Mouse (Mus musculus) lung, embryonic 16.5 days (tissue): ENCODE results near the gene Nes. TPM values are rescaled to one million over a fixed set of nuclear protein-coding genes. Genes with fewer than 3 reads are reported as not detected.

Experiments
- ATAC-seq: fragments of 200-750 bp; cut with Nextera tagmentation; 2 replicates; pipeline ENCODE4 v1.8.0; 2017; ENCODE audit warnings: low read depth, mild to moderate bottlenecking, moderate library complexity
- H3K27ac ChIP-seq: fragments of 300-500 bp; sonication (generic); 2 replicates; pipeline ENCODE4 v1.5.1; 2014; ENCODE audit warnings: mild to moderate bottlenecking, control low read depth, low read length
- H3K27me3 ChIP-seq: fragments of 300-500 bp; sonication (generic); 2 replicates; pipeline ENCODE4 v1.6.1; 2014; ENCODE audit warnings: low read depth, low read length, mixed read lengths; ENCODE audit not compliant: control insufficient read depth, insufficient read depth
- H3K36me3 ChIP-seq: fragments of 300-500 bp; sonication (generic); 2 replicates; pipeline ENCODE4 v1.6.1; 2014; ENCODE audit warnings: low read length; ENCODE audit not compliant: control insufficient read depth, insufficient read depth
- H3K4me1 ChIP-seq: fragments of 300-500 bp; sonication (generic); replicated peaks from 2 replicates; pipeline ENCODE4 v1.6.1; 2014; ENCODE audit warnings: low read length, mixed read lengths; ENCODE audit not compliant: control insufficient read depth, insufficient read depth
- H3K4me2 ChIP-seq: fragments of 300-500 bp; sonication (generic); 2 replicates; pipeline ENCODE4 v1.6.1; 2014; ENCODE audit warnings: low read depth, low read length, control low read depth
- H3K4me3 ChIP-seq: fragments of 300-500 bp; sonication (generic); 2 replicates; pipeline ENCODE4 v1.5.1; 2014; ENCODE audit warnings: mild to moderate bottlenecking, low read length, control low read depth
- H3K9ac ChIP-seq: fragments of 300-500 bp; sonication (generic); 2 replicates; pipeline ENCODE4 v1.6.1; 2014; ENCODE audit warnings: low read length, control low read depth
- H3K9me3 ChIP-seq: fragments of 300-500 bp; sonication (generic); 2 replicates; pipeline ENCODE4 v1.6.1; 2016; ENCODE audit warnings: low read length; ENCODE audit not compliant: control insufficient read depth
- WGBS: fragments of 180-500 bp; shearing (Covaris S2); extraction: QIAGEN DNeasy Blood & Tissue Kit; methylation state at CpG from one replicate; pipeline ENCODE4 v1.1.7; 2014; 5-methylcytosine and 5-hydroxymethylcytosine counted together
- polyA plus RNA-seq: library from polyadenylated mRNA; unstranded; fragments of >200 nt; fragmentation: Nextera tagmentation; extraction: Ambion mirVana; gene quantifications from 2 replicates; pipeline ENCODE4 v1.2.1, GENCODE M21; 2015

Gene Nes
- polyA plus RNA-seq, 1 experiment from 2014 or later = 15.5 TPM

- peak within 1 kb of the TSS; percentile 38 for H3K9ac ChIP-seq
- H3K9me3 ChIP-seq = no peaks in the 10 kb centered on the region
- WGBS = 5% methylated on average over 35 of the region's 35 CpGs
- peak within 1 kb of the TSS; percentile 63 for H3K4me2 ChIP-seq
- H3K4me1 ChIP-seq = peaks cover 41% of the 10 kb centered on the region
- no peaks in the 10 kb centered on the region for H3K36me3 ChIP-seq
- H3K27me3 ChIP-seq = peaks cover 9% of the 10 kb centered on the region
- no peak for ATAC-seq
- peak within 1 kb of the TSS; percentile 24 for H3K4me3 ChIP-seq
- H3K27ac ChIP-seq = no peak within 1 kb of the TSS
Observed at GRCm38 (mm10) chr3:87948378-87949265, 22.3 kb upstream of the Nes start, which contains the start of gene Crabp2. Gene Crabp2 (plus strand): TSS chr3:87948666.

DNA sequence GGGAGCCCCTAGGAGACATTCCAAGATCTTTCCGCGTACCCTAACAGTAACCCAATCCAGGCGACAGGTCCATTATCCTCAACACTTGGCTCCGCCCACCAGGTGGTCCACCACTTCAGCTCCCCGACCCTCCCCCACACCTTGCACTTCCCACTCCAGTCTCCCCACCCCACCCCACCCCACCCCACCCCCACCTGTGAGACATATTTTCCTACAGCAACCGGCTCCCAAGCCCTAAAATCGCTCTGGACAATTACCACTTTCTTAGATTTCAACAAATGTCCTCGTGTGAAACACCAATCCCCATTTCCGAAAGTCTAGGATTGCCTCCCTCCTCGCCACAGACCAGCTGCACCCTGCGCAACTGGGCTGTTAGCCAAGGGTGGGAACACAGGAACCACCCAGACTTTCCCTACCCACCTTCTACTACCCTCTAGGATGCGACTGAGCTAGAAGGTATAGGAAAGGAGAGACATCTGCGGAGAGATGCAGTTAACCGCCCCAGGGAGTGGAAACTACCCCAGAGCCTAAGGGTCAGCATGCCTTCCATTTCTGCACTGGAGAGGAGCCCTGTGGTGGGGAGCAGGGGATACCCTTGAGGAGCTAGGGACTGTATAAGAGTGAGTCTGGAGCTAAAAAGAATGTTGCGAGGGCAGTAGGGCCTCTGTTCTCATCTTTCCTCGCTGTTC lies 21.5 kb upstream of the Nes start:
- H3K4me1 ChIP-seq = peaks cover 41% of the 10 kb centered on the region
- no peaks in the 10 kb centered on the region for H3K36me3 ChIP-seq
- no peaks in the 10 kb centered on the region for H3K9me3 ChIP-seq
- peak overlapping the region; percentile 63; the same call in 1 of the 2 replicates for H3K4me2 ChIP-seq
- WGBS = 21% methylated on average over 16 of the region's 16 CpGs
- no peak overlapping the region for H3K27ac ChIP-seq
- no peak overlapping the region for H3K4me3 ChIP-seq
- H3K9ac ChIP-seq = no peak overlapping the region
- no peak for ATAC-seq
- H3K27me3 ChIP-seq = peaks cover 9% of the 10 kb centered on the region

DNA sequence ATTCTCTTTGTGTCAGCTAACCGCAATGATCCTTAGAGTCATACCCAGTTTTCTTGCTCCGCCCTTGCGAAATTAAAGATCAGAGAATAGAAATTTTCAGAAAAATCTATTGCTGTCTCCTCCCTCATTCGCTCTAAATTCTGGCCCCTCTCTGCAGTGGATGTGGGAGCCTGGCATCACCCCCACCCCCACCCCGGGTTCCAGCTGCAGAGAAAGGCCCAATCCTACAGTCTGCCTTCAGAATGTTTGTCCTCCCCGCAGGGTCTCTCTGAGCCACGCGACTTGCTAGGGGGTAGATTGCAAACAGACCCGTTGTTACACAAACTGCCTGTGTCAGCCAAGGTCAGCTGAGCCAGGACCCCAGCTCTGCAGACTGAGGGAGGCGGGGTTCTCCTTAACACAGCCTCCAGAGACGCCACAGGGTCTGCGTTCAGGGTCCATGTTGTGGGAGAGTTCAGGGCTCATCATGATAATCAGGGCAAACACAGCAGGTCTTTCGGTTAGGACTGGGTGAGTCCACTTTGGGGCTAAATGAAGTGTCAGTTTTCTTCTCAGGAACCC lies 20.8 kb upstream of the Nes start:
- Histone ChIP-seq H3K27ac (no peak overlapping the region), H3K9me3 (no peaks in the 10 kb centered on the region), H3K4me2 (no peak overlapping the region), H3K9ac (no peak overlapping the region), H3K36me3 (no peaks in the 10 kb centered on the region), H3K4me1 (peaks cover 41% of the 10 kb centered on the region), H3K27me3 (peaks cover 9% of the 10 kb centered on the region), H3K4me3 (no peak overlapping the region)
- 16% methylated on average over 13 of the region's 13 CpGs for WGBS
- ATAC-seq = no peak

GRCm38 (mm10) chr3:87951946-87952345 lies 18.9 kb upstream of the Nes start:
- ATAC-seq = no peak
- peak overlapping the region; percentile 63 for H3K4me2 ChIP-seq
- peak overlapping the region; percentile 46 for H3K4me3 ChIP-seq
- H3K27me3 ChIP-seq = peaks cover 5% of the 10 kb centered on the region; the same call in 1 of the 2 replicates
- H3K27ac ChIP-seq = peak overlapping the region; percentile 64
- WGBS = 11% methylated on average over 12 of the region's 12 CpGs
- peak overlapping the region; percentile 64 for H3K9ac ChIP-seq
- H3K4me1 ChIP-seq = peaks cover 39% of the 10 kb centered on the region
- H3K36me3 ChIP-seq = no peaks in the 10 kb centered on the region
- H3K9me3 ChIP-seq = no peaks in the 10 kb centered on the region

DNA sequence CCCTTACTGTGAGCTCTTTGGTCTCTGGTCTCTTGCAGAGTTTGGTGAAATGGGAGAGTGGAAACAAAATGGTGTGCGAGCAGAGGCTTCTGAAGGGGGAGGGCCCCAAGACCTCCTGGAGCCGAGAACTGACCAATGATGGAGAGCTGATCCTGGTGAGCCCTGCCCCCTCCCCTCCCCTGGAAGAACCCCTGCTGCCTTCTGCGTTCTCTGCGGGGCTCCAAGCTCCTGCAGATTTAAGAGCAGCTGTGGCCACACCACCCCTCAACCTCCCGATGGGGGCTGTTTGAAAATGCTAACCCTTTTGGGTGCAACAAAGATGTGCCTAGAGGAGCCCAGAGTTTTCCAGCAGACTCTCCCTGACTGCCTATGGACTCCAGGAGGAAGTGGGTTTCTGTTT lies 18.4 kb upstream of the Nes start:
- peak overlapping the region; percentile 64 for H3K27ac ChIP-seq
- H3K4me1 ChIP-seq = peaks cover 34% of the 10 kb centered on the region
- no peaks in the 10 kb centered on the region for H3K9me3 ChIP-seq
- peaks cover 3% of the 10 kb centered on the region; the same call in 1 of the 2 replicates for H3K27me3 ChIP-seq
- H3K36me3 ChIP-seq = no peaks in the 10 kb centered on the region
- peak overlapping the region; percentile 64 for H3K9ac ChIP-seq
- peak; percentile 91 for ATAC-seq
- peak overlapping the region; percentile 63 for H3K4me2 ChIP-seq
- WGBS = 3% methylated on average over 5 of the region's 5 CpGs
- H3K4me3 ChIP-seq = peak overlapping the region; percentile 46

GRCm38 (mm10) chr3:87958056-87958455 lies 12.8 kb upstream of the Nes start:
- H3K27ac ChIP-seq = no peak overlapping the region
- WGBS = 6% methylated on average over 1 of the region's 1 CpGs
- no peak for ATAC-seq
- peaks cover 9% of the 10 kb centered on the region for H3K4me1 ChIP-seq
- no peak overlapping the region for H3K9ac ChIP-seq
- H3K36me3 ChIP-seq = no peaks in the 10 kb centered on the region
- H3K4me3 ChIP-seq = no peak overlapping the region
- H3K27me3 ChIP-seq = no peaks in the 10 kb centered on the region
- H3K4me2 ChIP-seq = no peak overlapping the region
- H3K9me3 ChIP-seq = no peaks in the 10 kb centered on the region

DNA sequence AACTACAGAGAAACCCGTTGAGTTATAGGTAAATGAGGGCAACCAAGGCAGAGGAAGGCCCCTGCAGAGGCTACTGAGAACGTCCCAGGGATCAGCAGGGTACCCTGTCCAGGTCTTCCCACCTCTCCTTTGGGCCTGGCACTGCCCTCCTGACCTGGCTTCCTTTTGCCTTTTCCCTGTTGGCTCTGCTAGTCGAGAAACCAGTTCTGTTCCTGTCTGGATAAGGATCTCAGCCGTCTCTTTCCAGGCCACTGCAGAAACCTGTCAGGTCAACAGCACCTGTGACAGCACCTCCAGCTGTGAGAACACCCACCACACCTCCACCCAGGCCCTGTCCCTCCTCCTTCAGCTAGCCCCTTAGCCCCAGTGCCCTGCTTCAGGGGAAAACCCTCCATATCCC lies 12.4 kb upstream of the Nes start:
- WGBS = 17% methylated on average over 4 of the region's 4 CpGs
- Histone ChIP-seq H3K36me3 (no peaks in the 10 kb centered on the region), H3K27me3 (no peaks in the 10 kb centered on the region), H3K4me1 (peaks cover 9% of the 10 kb centered on the region), H3K4me2 (no peak overlapping the region), H3K27ac (no peak overlapping the region), H3K9ac (no peak overlapping the region), H3K9me3 (no peaks in the 10 kb centered on the region), H3K4me3 (no peak overlapping the region)
- no peak for ATAC-seq

DNA sequence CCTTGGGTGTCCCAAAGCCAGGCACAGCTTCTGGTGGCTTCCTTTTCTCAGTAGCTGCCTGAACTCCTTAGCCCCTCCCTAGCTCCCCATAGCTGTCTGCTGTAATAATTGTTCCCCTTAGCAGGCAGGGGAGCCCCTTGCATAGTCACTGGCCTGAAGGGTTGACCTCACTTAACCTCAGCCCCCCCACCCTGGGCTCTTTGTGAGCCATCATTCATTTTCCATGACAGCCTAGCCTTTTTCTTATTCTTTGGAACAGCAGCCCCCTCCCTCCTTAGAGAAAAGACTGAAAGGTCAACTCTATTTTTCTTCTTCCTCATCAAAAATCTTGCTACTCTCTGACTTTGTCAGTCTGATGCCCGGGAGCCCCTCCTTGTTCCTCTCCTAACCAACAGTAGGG lies 11.9 kb upstream of the Nes start:
- Histone ChIP-seq H3K36me3 (no peaks in the 10 kb centered on the region), H3K9ac (no peak overlapping the region), H3K4me2 (no peak overlapping the region), H3K9me3 (no peaks in the 10 kb centered on the region), H3K27me3 (no peaks in the 10 kb centered on the region), H3K4me1 (peaks cover 9% of the 10 kb centered on the region), H3K4me3 (no peak overlapping the region), H3K27ac (no peak overlapping the region)
- no peak for ATAC-seq
- WGBS = 32% methylated on average over 1 of the region's 1 CpGs

- Histone ChIP-seq H3K36me3 (no peaks in the 10 kb centered on the region), H3K4me3 (no peak overlapping the region), H3K4me2 (no peak overlapping the region), H3K27ac (no peak overlapping the region; the same call in 1 of the 2 replicates), H3K9ac (no peak overlapping the region), H3K4me1 (peaks cover 9% of the 10 kb centered on the region), H3K9me3 (no peaks in the 10 kb centered on the region), H3K27me3 (no peaks in the 10 kb centered on the region)
- ATAC-seq = no peak
- WGBS = 67% methylated on average over 7 of the region's 7 CpGs
Observed at GRCm38 (mm10) chr3:87959371-87959770, 11.5 kb upstream of the Nes start.
